Mouse (Mus musculus) lung, postnatal 36 days (tissue): ENCODE data around the gene Spa17.

ENCODE experiments used
- DNase-seq: peaks from one replicate; pipeline ENCODE4 v3.0.0; 2022; ENCODE audit warnings: mixed read lengths

Spa17 gene

DNA sequence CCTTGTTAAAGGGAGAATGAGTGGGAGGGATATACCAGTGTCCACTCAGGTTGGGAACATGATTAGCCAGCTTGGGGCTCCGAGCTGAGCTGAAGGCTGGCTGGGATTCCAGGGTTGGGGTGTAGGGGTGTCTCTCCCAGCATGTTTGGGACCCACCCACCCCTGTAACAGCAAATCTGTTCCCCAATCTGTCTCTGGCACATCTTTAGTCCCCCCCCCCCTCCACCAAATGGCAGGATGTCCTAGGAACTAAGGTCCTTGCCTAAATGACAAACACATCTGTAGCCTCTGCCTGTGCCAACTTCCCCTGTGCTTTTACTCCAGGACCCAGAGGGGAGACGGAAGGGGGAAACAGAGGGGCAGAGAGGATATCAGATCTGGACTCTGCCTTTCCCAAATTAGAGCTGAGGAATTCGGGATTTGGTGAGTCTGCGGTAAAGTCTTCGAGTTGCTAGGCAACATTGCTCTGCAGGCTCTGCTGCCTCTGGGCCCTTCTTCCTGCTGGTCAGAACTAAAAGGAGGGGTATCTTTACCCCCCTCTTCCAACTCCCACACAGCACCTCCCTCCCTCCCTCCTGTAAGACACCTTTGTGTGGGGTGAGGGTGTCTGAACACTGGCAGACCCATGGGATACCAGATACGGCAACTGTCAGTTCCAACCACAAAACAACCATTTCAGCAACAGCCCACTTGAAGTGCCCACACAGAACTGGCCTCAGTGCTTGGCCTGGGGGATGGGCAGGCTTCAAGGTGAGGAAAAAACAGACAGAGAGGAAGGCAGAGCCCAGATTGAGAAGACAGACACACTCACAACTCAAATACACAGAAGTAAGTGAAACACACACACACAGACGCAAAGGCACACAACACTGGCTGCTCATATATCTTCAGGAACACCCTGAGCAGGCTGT, 58.4 kb downstream of the Spa17 start, which contains the start of gene Siae:
Siae (plus strand) TSS at position 861 of the 911 bp plus-strand sequence.
- no peak for DNase-seq

DNA sequence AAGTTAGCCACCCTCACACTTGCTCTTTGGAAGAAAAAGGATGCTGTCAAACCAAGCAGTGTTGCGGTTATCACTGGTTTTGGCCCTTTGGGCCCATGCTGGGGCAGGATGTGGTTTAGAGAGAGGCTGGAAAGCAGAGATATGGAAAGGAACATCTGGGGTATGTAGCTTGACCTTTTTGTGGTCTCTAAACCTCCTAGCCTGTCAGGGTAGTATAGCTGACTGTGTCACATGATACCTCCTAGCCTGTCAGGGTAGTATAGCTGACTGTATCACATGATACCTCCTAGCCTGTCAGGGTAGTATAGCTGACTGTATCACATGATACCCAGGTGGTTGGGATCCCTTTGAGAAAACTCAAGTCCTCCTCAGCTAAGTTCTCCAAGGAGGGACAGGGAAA, 59.2 kb downstream of the Spa17 start:
- no peak for DNase-seq
